Mouse (Mus musculus): ENCODE measurements around the gene Ric1.
"Not testable (repeated sequence)": the region's sequence is repeated elsewhere in the genome, so short reads cannot be mapped to it uniquely, and the experiment has no call there.

Ric1 gene

DNA sequence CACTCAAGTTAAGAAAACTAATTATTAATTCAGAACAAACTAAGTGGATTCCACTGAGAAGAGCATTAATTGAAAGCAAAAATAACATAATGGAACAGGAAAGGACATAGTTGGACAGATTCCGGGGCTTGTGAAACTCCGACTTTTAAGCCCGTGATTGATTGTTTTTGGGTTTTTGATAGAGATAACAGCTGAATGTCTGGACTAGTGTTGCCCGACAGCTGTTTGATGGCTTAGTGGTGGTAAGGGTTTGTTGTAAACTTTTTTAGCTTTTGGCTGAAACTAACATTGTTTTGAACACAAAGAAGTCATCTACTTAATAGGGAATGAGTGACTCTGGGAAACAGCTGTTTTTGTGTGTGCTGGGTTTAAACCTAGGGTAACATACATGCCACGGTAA, 11.9 kb downstream of the Ric1 start:
- peak in 1 of 2 experiments; percentile 29 for DNase-seq

DNA sequence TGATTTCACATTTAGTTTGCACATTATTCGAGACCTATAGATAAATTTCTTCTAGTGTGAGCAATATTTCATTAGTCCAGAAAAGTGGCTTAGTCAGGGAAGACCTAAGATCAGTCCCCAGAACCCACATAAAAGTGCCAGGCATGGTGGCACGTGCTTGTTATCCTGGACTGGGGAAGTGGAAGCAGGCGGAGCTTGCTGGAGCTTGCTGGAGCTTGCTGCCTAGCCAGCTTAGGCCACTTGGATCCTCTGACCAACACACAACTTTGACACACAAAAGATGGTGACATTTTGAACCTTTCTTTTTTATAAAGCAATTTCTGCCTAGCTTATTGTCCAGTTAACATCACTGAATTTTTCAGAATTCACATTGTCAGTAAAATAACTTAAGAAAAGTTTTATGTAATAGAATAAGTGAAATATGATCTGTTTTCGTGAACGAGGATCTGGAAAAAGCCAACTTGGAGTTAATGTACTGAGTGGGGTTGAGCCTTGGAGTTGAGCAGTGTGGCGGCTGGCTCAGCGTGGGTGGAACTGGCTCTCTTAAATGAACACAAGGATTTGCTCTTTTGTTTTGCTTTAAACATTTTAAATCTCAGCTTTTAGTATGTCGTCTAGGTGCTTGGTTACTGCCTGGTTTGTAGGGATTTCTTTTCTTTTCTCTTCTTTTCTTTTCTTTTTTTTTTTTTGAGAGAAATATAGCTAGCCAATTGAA, 20.3 kb downstream of the Ric1 start:
- DNase-seq = peak in 1 of 2 experiments; percentile 61

DNA sequence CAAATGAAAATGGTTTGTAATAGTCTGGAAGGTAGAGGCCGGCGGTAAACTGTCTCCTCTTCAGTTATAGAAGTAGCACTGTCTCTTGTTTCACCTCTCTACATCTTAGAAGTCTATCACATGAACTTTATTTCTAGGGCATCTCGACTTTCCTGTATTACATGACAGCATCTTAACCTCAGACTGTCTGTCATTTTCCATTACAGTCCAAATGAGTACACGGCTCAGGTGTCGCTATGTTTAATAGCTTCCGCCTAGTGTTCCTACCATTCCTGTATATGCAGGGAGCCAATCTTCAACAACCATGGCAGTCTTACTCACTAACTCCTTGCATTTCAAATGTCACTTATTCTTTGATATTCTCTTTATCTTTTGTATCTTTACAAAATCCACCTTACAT, 21.9 kb downstream of the Ric1 start:
- DNase-seq = no peak

DNA sequence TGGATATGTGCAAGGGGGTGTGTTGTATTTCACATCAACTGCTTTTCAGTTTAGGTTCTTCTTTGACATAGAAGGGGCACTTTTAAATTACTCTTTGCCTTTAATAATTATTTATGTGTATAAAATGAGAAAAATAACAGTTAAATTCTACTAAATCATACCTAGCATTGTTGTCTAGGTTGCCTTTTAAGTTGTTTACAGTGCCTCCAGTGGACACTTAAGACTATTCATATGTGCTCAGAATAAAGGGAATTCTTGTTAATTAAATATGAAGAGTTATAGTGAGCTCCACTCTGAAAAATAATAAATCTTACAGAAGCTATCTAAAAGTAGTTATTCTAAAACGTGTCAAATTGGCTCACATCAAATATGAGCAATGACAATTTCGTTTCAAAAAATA, 28.5 kb downstream of the Ric1 start:
- no peak for DNase-seq

DNA sequence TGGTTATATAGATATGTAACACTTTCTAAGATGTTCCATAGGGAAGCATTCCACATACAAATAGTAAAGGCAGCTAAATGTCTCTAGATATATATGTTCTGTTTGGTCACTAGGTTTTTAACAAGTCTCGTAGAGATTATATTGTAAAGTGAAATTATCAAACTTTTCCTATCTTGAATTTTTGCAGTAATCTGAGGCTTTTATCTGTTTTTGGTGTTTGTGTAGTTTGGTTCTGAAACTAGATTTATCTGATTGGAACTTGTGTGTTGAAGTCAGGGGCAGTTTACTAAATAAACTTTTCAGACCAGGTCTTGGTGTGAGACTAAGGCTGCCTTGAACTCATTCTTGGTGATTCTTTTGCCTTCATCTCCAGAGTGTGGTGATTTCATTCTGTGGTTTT, 29.0 kb downstream of the Ric1 start:
- DNase-seq = no peak

DNA sequence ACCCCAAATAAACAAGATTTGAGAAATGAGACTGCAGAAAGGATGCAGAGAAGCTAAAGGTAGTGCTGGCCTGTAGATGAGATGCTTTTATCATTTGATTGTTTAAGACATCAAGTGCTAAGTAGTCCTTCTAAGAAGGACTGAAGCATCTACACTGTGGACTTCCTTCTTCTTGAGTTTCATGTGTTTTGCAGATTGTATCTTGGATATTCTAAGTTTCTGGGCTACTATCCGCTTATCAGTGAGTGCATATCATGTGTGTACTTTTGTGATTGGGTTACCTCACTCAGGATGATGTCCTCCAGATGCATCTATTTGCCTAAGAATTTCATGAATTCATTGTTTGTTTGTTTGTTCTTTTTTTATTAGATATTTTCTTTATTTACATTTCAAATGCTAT, 29.9 kb downstream of the Ric1 start:
- DNase-seq = not testable (repeated sequence)

DNA sequence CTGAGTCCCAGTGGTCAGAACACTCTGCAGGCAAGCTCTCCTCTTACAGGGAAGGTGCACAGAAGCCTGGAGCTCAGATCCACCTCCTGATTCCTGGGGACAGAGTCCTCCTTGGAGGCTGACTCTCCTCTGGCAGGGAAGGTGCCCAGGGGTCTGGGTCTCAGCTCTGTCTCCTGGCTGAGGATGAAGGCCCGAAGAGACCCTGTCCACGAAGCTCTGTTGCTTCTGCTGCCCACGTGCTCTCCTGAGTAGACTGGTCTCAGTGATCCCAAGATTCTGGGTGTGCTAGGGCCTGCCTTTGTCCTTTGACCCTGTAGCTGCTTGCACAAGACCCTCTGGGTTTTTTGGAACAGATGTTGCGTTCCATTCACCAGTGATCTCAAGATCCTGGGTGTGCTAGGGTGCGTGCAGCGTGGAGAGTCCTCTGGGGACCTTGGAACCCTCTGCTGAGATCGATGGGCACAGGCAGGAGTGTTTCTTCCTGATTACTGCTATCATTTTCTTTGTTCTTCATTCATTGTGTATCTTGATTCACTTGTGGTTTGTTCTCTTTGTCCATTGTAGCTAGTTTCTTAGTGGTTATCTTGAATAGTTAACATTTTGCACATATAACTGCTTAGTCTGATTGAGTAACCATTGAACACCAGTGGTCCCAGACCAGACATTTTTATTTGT, 35.2 kb downstream of the Ric1 start:
- DNase-seq = not testable (repeated sequence)

DNA sequence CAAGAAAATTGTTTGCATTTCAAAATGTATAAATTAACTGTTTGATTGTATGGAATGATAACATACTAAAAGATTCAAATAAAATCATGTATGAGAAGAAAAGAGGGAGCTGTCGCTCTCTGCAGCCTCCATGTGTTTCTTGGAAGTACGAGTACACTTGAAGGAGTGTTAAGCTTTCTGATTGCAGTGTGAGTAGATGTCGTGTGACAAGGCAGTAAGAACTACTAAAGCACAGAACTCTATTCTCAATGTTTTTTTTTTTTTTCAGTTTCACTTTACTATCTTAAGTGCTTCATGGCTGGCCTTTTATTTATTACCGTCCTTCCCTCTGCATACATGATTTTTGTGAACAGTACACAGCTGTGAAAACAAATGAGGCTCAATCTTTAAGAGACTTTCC, 40.1 kb downstream of the Ric1 start:
- DNase-seq = no peak

DNA sequence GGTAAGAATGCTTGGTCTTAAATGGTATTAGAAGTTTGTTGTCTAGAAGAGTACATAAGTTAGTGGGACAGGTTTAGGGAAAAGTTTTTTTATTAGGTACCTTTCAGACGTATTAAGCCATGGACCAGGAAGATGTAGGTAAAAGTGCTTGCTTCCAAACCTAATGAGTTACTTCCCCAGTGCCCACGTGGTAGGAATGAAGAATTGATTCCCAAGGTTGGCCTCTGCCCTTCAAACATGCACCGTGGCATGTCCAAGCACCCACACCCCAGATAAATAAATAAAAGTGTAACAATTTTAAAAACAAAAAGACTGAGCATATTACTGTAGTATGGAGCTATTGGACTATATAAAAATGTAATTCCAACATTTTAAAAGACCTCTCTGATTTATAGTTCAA, 40.5 kb downstream of the Ric1 start:
- DNase-seq = no peak

DNA sequence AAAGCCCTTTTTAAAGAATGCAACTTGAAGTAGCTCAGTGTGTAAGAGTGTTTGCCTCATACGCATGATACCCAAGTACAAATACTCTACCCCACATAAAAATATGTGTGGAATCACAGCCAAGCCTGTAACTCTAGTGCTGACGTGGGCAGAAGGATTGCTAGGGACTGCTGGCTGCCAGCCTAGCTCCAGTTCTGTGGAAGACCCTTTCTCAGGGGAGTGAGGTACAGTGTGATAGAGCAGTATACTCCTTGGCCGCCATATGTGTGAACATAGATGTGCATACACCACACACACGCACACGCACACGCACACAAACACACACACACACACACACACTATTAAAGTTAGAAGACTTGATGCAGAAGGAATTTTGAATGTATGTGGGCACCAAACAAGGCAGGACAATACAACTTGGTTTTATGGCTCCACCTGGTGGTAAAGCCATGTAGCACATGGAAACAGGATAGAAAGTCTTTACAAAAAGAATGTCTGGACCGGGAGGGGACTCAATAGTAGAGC, 41.2 kb downstream of the Ric1 start:
- DNase-seq = peak; percentile 51 to 83

DNA sequence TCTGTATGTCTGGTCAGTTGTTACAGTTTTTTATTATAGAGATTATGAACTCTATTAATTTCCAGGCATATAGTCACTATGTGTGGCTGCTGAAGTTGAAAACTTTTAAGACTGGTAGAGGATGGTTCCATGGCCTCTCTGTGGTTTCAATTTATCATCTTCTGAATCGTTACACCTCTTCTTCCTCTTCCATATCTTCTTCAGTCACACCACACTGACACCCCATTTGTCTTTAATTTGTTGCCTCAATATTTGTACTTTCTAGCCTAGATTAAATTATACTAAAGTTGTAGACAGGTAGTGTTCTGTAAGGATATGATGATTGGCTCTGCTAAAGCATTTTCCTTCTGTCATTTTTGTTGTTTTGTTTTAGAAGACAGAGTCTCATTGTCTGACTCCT, 44.4 kb downstream of the Ric1 start:
- no peak for DNase-seq

DNA sequence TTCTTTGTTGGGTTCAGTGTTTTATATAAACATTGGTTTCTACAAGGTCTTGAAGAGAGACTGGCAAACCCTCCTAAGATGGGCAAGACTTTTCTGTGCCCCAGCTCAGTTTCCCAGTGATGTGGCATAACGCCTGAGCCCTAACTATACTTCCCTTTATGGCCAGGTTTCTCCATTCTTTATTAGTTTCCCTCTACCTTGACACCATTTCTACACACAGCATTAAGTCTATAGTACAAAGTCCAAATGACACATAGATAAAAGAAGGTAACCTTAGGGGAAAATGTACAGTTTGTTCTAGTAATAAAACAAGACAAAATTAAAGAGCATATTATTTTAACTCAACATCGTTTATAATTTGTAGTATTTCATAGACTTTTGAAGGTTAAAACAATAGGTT, 60.4 kb downstream of the Ric1 start:
- DNase-seq = no peak

DNA sequence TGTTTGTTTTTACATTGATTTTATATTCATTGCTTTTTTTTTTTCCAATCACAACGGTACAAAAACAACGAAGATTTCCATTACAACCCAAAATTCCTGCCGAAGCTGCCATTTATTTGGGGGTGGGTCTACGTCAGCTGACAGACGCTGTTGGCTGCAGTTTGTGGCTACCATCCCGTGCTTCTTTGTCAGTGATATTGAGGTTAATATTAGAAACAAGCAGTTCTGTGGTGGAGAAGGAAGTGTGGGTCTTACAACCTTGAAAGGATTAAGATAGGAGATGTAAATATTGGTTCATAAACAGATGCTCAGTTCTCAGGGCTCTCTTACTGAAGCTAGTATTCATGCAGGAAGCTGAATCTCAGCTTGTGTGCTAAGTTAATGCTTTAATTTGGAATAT, 61.7 kb downstream of the Ric1 start:
- no peak for DNase-seq

DNA sequence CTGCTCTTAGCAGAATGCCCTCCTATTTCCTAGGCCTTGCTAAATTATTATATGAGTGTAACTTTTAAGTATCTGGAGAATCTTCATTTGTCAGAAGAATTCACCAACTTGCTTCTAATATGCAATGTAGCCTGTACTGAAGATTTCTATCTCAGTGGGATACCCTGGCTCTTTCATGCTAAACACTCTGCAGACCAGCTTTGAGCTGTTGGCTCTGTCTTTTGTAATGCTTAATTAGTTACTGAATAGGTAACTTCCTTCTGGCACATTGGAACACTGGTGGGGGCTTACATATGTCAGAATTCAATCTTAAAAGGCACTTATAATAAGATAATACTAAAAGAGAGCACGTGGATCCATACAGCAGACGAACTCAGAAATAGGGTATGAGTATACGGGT, 71.7 kb downstream of the Ric1 start:
- DNase-seq = not testable (repeated sequence)

DNA sequence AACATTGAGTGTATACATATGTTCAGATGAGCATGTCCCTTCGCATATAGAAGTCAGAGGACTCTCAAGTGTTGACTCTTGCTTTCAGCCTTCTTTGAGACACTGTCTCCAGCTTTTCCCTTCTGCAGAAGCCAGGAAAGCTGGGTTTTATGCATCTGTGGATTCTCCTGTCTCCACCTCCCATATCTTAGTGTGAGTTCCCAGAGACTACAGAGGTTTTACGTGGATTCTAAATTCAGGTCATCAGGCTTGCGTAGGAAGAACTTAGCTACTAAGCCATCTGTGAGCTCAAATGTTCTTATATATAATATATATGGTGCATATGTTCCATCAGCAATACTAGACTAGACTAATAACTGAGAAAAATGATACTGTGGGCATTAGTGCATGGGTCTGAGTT, 74.2 kb downstream of the Ric1 start:
- no peak for DNase-seq

DNA sequence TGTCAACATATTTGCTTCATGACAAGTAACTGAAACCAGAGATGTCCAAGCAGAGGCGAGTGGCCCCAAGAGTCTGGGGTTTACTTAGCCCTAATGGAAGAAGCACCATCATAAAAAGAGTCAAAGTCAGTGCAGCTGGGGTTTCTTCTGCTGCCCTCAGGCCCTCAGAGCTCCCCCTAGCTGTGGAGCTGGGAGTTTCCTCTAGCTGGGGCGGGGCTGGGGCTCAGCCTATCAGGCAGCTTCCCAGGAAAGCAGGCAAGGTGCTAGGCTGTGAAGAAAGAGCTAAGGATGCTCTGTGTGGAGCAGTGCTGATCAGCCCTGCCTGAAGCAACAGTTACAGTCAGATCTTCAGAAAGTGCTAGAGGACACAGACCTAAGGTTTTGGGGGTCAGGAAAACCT, 74.9 kb downstream of the Ric1 start:
- no peak for DNase-seq

DNA sequence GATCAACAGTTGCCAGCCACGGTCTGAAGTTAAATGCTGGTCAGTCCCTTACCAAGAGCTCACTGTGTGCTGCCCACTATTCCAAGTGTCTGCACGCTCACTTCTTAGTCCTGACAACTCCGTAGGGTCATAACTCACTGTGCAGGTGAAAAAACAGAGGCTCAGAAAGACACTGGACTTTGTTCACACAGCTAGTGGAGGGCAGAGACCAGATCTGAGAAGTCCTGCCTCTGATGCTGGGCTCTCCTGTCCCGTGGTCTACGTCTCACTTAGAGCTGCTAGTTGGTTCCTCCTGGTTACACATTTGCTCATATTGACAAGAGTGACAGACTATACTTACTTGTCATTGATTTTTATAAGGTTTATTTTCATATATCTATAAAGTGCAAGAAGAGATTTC, 76.9 kb downstream of the Ric1 start:
- DNase-seq = no peak

DNA sequence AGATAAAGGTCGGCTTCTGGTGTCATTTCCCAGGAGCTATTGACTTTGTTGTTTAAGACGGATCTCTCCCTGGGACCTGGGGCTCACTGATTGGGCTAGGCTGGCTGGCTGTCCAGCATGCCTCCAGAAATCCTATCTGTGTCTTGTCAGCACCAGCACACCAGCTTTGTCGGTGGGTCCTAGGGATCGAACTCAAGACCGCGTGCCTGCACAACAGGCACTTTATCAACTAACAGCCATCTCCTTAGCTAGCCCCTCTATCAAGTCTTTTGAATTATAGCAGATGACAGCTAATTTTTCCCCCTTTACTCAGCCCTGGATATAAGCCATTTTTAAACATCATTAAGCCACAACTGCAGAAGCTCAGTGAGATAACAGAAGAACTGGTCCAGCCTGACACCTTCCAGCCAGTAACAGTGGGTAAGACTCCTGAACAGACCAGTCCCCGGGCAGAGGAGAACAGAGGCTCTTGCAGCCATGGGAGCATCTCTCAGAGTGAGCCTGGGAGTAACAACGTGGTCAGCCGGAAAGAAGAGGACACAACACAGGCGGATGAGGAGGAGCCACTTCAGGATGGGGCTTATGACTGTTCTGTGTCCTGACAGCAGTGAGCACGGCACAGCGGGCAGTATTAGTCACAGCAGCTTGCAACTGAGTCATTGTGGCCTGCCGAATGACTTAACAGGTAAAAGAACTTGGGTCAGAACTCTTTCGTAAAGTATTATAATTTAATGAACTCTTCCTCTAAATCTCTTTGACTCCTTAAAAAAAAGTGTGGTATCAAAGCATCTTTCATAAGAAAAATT, 81.7 kb downstream of the Ric1 start:
- no peak for DNase-seq

DNA sequence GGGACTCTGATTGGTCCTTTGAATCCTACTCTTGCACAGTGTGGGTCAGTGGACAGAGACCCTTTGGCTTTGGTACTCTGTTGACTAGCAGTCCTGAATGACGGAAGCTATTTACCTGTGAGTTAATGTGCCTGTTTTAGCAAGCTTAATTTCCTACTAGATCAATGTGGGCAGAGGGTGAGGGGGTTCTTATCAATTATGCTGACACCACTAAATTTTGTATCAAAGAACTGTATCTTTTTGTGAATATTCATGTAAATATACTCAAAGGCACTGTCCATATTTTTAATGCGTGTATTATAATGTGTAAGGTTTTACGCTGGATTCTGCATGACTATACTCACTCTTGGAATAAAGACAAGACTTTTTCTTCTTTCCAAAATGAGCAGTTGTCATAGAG, 82.6 kb downstream of the Ric1 start:
- DNase-seq = no peak

DNA sequence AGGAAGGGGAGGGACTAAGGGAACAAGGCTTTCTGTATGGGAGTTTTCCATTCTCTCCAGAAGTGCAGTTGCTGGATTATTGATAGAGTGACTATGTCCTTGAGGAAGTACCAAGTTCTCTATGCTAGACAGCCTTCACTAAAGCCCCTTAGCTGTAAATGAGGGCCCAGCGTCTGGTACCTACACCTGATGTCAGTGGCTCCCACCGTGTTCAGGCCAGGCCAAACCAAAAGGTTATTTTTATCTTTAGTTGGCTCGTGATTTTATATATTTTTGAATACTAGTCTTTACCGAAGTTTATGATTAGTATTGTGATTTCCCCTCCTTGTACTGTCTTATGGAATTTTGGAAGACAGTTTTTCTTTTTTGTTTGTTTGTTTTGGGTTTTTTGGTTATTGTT, 85.4 kb downstream of the Ric1 start:
- no peak for DNase-seq

DNA sequence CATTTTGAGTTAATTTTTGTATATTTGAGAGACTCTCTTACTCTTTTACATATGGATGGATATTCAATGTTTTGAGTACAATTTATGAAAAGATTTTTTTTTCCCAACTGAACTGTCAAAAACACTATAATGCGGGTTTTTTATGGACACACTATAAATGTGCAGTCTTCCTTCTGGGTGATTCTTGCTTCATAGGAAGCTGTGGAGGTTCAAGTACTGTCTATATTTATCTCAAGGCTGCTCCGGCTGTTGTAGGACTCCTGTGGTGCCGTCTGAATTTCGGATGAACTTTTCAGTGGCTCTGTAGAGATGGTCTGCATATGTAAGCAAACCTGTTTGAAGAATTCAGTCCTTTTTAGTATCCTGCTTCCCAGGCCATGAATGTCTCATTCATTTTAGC, 86.1 kb downstream of the Ric1 start:
- DNase-seq = no peak

DNA sequence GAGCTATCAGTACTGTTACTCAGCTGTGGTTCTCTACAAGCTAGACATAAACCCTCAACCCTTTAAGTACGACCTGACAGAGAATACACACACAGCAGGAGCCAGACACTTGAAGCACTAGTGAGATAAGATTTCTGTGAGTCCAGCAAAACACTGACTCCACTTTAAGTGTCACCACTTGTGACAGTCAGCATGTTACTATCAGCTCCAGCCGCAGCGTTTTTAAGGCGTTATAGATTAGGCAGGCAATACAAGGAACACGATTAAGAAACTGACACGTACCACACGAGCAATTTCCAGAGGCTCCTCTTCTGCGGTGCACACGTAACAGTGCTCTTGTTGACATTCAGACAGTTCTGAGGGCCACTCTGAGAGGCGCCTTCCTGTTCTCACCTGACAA, 88.8 kb downstream of the Ric1 start:
- no peak for DNase-seq

DNA sequence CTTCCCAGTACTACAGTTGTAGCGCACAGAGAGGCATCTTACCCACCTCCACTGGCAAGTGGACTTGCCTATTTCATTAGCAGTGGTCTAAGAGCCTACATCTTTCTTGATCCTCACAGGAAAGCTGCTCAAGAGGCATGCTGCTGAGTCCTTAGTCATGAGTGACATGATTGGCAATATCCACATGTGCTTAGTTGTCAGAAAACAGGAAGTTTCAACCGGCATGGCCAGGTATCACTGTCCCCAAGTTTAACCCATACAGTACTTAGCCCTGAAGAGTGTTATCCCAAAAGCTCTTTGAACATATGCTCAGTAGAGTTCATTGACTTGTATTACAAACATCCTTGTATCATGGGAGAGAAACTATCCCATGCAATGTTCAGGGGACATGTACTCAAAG, 90.0 kb downstream of the Ric1 start:
- no peak for DNase-seq

DNA sequence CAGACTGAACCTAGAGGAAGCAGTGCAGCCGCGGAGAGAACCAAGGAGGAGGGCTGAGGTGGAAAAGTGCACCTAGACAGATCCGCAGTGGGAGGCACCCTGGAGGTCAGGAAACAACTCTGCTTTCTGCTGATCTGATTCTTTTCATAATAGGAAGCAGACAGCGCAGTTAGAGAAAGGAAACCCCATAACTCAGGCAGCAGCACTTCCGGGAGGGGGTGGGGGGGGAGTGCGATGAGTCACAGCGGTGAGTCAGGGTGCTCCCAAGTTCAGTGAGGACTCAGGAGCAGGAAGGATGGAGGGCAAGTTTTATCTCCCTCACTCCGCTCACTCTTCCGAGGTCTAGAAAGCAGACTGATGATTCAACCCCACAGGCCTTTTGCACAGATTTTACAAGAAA, 119.0 kb downstream of the Ric1 start:
- DNase-seq = peak; percentile 18 to 50
